Mouse (Mus musculus) spleen, postnatal 4 days (tissue): ENCODE measurements at regions not wholly inside any gene's neighbourhood (a gene's known extent, or its start where the extent isn't known, plus 50 kb on each side); places are given as distances from the start of the nearest gene placed in this dataset.

ENCODE experiments used
- DNase-seq, 2 experiments: peaks; one replicate each; pipeline ENCODE4 v3.0.0; 2022; ENCODE audit warnings: low spot score in 2 of 2

GRCm38 (mm10) chr14:115004733-115005405, 87.1 kb upstream of the Gpc5 start:
- DNase-seq: no peak

DNA sequence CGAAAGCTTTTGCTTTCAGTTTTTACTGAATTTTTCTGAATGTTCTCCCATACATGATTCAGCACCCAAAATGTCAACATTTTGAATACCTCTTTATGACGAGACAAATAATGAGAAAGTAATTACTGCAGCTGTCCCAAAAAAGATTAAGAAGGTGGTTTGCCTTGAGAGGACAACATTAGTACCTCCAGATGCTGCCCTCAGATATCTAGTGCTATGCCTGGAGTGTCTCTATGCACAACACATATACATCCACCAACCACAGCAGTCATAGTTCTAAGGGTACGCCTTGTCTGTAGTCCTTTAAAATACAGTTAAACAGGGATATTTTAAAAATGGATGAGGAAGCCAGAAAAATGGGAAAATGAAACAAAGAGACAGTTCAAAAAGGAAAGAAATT, 81.1 kb upstream of the Gpc5 start:
- no peak for DNase-seq

DNA sequence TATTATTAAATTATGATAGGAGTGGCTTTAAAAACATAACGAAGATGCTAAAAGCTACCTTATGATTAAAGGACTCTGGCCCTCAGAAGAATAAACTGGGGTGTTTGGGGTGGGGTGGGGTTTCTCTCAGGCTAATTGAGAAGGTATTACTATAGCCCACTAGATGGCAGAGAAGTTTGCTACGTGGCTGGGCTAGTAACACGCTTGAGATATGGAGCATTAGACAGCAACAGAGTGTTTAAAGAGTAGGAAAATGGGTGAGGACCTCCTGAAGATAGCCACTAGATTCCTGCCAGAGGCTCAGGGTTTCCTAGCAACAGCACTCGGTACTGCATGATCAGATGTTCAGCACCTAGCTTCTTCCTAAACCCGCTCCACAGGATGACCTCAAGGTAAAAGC, 76.7 kb upstream of the Gpc5 start:
- no peak for DNase-seq

DNA sequence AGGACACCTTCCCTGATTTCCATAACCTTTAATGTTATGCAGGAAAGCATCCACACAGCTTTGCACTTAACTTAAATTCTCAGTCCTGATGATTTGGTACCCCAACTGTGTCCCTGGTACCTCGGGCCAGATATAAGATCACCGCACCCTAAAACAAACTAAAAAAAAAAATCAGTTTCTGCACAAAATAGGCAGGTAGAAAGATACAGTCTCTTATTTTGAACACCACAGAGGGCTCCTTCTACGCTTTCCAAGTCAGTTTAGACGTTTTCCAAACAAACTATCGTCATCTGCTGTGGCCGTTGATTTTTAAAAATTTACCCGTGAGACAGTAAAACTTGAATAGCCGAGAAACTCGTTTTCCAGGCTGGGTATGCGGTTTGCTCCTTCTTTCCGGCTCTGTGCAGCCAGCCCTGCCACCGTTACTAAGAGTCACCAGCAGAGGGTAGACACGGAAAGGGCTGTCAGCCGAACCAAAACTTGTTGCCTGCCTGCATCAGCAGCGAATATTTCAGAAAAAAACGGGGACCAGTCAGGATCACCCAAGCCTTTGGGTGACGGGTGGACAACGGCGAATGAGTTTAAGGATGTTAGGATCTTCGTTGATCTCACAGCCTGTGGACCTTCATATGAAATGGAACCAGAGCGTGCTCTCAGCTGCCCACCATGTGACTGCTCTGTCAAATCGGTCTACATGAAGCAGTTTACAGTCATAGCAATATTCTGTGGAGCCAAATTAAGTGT, 74.4 kb upstream of the Gpc5 start:
- DNase-seq: peak; percentile 20 to 68

DNA sequence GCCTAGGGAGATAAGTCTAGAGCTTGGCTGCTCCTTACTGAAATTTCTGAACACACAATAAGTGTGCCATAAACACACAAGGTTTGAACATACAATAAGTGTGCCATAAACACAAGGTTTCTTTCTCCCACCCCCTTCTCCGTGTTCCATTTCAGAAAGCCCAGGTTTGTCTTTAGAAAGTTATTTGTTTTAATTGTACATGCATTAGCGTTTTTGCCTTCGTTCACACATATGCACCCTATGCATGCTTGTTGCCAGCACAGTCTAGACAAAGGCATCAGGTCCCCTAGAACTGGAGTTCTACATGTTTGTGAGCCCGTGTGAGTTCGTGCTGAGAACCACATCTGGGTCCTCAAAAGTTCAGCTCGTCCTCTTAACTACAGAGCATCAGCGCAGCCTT, 64.0 kb upstream of the Gpc5 start:
- no peak for DNase-seq

- no peak for DNase-seq
Measured at GRCm38 (mm10) chr14:115031734-115032133, 60.3 kb upstream of the Gpc5 start.

DNA sequence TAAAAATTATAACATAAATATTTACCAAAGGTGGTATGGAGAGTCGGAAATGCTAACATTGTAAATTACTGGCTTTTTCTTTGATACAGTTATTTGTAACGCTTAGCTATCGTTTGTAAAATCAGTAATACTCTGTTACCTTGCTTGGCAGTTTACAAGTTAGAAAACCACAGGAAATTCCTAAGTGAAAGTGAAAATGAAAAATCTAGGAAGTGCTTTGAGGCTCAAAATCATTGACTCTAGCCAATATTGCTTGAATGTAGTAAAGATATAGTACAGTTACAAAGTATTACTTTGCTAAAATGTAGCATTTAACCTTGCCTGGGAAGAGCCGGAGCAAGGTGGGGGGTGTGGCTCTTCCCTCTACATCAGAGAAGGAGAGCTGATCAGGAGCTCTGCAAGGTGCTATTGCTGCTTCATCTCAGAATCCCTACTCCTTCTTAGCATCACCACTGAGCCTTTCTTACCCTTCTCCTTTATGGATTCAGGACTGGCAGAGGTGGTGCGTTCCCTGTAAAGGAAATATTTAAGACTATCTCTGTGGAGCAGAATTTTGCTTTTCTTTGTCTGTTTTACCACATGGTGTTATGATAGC, 58.5 kb upstream of the Gpc5 start:
- DNase-seq: no peak

GRCm38 (mm10) chr14:115034718-115035437, 57.1 kb upstream of the Gpc5 start:
- no peak for DNase-seq

- no peak for DNase-seq
Measured at GRCm38 (mm10) chr14:115037086-115037793, 54.8 kb upstream of the Gpc5 start.

DNA sequence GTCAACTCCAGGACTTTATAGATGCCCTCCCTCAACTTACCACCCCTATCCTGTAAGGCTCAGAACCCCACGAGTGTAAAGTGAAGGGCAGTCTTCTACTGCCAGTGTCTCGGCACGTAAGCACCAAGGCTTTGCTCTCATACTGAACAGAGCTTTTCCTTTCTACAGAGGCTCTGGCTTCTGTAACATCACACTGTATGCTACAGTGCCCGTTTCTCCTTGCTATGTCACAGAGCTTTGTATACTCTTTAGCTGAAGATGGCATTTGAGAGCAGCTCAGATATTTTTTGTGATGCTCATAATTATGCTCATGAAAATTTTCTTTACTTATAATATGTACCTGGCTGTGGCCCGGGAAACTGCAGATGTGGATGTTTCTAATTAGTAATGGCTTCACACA, 53.2 kb upstream of the Gpc5 start:
- no peak for DNase-seq

DNA sequence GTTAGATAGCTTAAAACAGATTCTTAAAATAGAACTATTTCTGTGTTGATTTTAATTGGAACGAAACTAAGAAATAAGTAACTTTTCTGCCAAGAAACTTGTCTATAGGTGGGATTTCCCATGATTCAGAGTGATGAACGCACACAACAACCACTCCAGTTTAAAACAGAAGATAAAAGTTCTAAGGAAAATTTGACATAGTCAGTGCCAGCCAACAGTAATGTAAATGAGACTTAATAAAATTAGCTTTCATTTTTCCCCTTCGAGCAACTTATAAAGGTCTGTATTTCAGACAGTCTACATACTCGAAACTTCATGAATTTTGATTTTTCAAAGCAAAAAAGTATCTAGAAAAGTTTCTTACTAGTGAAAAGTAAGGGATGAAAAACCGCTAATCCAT, 52.5 kb upstream of the Gpc5 start:
- no peak for DNase-seq

DNA sequence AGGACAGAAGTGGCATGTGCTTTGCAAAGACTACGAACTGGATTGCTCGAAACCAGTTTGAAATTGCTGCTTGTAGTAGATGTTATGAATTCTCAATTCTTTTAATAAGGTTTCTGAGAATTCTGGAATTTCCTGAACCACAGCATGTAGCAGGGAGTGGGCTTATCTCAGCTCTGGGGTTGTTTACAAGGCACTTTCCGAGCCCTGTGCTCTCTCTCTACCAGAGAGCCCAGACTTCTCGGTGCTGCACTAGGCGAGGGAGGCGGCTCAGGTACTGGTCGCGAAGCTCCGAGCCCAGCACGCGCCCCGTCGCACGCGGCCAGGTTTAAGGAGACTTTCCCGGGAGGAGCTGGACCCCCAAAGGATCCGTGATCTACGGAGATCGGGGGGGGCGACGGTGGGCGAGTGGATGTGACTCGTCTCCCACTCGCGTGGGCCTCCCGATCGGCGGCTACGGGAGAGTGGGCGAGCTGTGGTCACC, 51.9 kb upstream of the Gpc5 start:
- DNase-seq: peak in 1 of 2 experiments; percentile 44

- DNase-seq: peak; percentile 85 to 90
Measured at GRCm38 (mm10) chr14:115040578-115041206, 51.3 kb upstream of the Gpc5 start.

DNA sequence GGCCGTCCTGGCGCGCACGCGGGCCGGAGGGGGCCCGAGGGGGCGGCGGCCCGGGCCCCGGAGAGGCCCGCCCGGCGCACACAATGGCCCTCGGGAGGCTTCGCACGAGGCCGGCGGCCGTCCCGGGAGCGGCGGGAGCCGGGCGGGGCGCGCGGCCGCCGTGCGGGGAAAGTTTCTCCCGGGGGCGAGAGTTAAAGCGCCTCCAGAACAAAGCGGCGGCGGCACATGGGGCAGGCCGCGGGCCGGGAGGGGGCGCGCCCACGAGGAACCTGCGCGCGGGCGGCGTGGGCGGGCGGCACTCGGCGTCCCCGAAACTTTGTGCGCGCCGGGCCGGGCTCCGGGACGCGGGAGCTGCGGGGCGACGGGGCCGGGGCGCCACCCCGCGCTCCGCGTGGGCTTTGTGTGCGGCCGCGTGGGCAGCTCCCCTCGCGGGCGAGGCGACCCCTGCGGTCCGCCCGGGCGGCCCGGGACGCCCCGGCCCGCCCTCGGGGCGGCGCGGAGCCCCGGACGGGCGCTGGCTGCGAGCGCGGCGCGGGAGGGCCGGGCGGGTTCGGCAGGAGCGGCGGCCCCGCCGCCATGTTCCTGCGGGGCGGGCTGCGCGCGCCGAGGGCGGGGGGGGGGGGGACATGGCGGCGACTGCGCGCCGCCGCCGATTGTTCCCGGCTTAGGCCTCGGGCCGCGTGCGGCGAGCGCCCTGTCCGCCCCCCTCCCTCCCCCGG, 50.5 kb upstream of the Gpc5 start:
- DNase-seq: peak; percentile 41 to 76

GRCm38 (mm10) chr14:115042055-115042564, 49.9 kb upstream of the Gpc5 start:
- DNase-seq: peak; percentile 84 to 92
